Mouse (Mus musculus) c-Kit-positive CD71-positive TER-119-negative erythroid progenitor cells, embryonic 14.5 days (primary cell): Measurements from ENCODE around the gene Plcl2.
"Not testable (repeated sequence)": the region's sequence is repeated elsewhere in the genome, so short reads cannot be mapped to it uniquely, and the experiment has no call there.

Experiments used
- DNase-seq: peaks from one replicate; pipeline ENCODE4 v3.0.0-alpha.2; 2013; ENCODE audit warnings: low read depth

The Plcl2 gene

DNA sequence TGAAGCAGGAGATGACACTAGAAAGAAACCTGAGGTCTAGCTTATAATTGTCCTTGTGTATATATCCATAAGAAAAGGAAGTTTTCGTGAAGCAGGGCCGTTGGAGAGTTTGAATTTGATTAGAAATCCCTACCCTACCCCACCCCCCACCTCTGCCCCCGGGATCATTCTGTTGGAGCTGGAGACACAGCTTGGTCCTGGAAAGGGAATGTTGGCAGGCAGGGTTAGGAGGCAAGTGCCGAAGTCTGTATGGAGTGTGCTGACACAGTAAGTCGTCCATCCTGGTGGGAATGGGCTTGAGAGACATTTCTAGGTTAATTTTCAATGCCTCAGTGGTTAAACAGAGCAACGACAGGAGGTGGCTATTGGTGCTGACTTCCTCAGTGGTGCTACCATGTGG is 8.4 kb upstream of the Plcl2 start:
- DNase-seq: no peak

DNA sequence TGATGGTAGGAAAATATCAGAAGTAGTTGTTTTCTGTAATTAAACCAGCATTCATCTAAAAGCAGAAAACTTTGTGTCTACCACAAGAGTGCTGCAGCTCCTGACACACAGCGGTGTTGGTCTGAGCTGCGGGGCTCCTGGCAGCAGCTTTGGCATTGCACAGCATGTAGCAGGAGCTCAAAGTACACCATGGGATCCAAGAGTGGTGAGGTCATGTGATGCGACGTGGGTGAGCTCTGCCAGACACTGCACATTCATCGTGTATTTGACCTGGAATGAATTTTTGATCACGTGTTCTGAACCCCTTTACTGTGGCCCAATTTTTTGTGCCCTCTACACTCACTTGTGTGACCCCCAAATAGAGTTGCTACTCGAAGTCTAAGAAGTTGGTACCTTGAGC is 6.1 kb upstream of the Plcl2 start:
- no peak for DNase-seq

DNA sequence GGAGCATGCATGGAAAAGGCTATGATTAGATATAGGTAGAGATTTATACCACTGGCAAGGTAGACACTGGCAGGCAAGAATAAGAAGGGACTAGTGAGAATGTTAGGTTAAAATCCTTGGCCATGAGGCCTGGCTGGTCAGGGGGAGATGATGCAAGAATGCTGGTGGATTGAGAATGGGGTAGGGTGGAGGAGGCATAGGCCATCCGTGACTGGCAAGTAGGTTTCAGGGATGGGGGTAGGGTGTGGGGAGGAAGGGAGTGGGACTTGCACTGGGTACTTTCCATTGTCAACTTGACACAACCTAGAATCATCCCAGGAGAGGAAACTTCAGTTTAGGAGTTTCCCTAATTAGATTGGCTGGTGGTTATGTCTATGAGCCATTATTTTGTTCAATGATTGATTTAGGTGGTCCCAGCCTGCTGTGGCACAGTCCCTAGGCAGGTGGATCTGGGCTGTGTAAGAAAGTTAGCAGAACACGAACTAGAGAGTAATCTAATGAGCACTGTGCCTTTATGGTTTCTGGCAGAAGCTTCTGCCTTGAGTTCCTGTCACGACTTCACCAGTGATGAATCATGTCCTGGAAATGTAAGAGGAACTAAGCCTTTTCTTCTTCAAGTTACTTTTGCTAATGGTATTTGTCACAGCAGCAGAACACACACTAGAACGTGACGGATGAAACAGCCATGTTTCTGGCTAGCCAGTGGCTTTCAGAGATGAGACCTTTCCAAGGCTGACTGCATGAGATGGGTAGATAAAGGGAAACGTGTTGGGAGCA is 4.9 kb upstream of the Plcl2 start:
- no peak for DNase-seq

DNA sequence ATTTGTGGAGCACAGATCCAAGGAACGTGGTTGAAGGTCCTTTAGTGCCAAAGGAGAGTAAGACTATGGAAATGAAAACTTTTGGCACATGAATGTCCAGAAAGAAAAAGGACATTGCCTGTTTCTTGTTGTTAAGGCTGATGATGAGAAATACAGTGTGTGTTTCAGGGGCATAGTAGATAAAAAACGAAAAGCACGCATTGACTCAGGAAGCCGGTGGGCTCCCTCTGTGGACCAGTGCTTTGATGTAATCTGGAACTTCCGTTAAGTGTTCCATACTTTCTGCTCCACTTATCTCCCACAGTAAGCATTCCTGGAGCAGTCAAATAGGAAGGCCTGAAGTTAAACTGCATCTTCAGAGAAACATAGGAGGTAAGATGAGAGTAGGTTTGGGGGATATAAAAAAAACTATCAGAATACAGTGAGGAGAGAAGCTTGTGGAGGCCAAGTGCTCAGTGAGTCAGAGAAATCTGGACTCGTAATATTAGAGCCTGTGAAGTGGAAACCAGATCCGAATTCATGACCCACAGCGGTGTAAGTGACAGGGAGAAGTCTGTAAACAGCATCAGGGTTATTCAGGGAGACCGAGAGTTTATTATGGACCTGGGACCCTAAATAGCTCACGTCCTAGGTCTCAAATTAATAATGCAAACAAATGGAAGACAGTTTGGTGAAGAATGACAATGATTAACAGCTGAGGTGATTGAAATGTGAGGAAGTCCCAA is 3.1 kb upstream of the Plcl2 start:
- no peak for DNase-seq

DNA sequence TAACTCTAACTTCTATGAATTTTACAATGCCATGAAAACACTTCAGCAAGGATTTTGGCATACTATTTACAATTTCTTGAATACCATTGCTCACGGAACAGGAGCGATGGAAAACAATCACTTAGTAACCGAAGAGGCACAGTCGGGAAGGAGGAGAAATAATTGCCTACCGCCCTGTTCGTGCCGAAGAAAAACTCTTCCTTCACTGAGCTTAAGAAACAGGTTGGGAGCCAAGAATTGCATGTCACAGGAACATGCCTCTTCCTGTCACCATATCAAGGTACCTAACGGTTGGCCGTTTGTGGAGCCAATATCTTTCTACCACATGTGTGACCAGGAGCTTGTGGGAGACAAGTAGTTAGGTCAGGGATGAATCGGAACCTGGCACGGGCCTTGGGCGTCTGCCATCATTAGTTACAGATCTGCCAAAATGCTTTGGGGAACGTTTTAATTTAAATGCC is 2.3 kb upstream of the Plcl2 start:
- no peak for DNase-seq

DNA sequence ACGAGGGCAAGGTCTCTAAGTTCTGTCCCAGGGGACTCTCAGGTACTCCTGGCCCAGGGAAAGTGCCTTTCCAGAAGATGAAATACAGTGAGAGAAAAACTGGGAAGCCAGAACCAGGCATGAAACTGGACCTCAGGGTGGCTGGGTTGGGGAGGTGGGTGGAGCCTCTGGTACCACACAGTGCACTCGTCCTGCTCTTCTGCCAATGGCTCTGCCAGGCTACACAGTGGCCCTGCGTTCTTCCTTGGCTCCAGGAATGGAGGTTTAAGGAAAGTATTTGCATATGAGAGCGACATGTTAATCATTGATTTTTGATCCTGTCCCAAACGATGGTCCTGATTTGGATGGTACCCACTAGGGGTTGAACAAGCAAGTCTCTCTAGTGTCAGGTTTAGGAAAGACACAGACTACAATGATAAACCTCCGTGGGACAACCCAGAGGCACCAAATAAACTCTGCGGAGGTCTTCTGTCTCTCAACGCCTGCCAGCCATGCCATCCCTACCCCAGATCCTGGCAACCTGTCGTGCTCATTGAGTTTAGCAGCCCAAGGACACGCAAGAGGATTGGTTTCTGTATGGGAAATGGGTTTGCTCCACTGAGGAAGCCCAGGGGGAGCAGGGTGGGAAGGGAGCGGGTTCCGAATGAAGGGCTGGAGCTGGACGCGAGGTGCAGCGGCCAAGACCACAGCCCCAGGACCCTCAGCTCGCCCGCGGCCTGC is 988 bp upstream of the Plcl2 start:
- DNase-seq: no peak

DNA sequence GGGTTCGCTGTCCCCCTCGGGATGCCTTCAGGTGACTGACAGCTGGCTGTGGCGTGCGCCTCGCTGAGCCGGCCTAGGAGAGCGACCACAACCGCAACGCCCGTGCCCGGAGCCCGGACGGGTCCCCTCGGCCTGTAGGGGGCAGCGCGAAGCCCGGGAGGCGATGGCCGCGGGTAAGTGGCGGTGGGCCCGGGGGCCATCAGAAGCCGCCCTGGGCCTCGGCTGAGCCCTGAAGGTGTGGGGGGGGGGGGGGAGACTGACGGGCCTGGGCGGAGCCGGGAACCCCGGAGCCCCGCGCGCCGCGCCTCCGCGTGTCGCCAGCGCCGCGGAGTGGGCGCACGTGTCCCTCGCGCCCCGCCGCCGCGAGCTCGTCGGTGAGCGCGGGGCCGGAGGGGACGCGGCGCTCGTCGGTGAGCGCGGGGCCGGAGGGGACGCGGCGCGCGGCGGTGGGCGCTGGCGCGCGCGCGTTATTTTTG is 390 bp upstream of the Plcl2 start:
- DNase-seq: no peak

DNA sequence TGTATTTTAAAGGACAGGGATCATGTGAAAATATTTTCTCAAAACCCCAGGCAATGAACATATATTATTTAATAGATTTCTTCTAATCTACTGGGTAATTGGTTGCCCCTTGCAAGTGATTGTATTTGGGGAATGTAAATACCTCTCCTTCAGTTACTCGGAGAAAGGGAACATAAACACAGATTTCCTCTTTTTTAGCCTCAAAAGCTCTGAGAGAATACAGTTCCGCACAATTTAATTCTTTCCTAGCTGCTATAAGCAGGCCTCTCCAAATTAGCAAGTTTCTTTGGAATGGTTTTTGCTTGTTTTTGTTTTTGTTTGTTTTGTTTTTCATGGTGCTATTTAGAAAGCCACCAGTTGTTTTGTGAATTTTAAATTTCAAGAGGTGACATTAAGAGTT is 1.1 kb downstream of the Plcl2 start:
- no peak for DNase-seq

DNA sequence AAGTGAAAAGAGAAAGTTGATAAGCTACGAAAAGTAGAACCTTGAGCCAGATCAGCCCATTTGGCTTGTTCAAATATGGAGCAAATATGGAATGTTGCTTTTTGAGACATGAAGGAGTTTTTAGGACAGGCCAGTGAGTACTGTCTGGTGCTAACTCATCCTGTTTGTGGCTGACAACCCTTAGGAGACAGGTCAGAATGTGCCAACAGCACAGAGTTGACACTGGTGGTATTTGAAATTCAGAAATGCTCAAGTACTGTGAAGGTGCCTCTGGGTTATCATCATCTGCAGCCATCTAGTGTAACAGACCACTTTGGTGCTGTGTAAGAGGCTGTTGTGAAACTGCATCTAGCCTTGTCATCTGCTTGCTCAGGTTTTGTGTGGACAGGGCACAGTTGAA is 1.5 kb downstream of the Plcl2 start:
- no peak for DNase-seq

DNA sequence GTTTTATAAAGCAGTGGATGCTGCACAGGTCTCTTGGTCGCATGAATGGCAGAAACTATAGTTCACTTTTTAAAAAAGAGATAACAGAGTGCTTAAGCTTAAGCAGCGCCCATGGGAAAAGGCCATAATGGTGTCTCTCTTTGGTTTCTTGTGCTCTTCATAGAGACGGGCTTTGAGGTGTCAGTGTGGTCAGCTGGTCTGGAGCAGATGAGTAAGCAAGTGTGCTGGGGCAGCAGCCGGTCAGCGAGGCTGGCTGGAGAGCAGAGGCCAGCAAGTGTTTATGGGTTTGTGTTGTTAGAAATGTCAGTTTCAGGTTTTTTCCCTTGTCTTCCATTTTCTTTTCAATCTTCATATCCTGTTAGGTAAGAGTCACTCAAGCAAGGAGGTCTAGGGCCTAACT is 3.0 kb downstream of the Plcl2 start:
- DNase-seq: no peak

DNA sequence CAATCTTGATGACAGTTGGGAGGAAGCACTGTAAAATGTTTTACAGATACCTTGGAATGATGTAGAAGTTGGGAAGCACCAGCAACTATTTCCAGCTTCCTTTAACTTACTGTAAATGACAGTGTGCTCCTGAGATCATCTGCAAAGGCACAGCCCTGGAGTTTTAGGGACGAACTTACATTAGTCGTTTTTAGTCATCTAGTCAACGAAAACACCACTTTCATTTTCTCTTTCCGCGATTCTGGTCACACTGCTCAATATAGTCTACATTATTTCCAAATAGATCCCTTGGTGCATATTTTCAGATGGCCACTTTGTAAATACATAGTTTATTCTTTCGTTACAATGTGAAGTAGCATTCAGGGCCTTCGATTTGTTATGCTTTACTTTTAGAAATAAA is 3.6 kb downstream of the Plcl2 start:
- no peak for DNase-seq

DNA sequence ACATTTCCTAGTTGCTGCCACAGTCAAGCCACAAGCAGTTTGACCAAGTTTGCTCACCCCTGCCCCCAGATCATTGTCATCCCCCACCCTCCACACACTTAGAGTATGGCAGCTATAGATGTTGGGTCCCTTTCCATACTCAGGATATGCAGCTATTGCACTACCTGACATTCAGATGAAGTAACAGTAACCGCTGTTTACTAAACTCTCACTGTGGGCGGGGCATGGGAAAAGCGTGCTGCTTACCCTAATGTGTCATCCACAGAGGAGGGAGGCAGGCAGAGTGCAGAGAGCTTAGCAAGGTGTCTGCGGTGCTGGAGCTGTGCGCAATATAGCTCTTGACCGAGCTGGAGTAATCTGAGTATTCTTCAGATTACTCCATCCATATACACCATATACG is 4.2 kb downstream of the Plcl2 start:
- no peak for DNase-seq

DNA sequence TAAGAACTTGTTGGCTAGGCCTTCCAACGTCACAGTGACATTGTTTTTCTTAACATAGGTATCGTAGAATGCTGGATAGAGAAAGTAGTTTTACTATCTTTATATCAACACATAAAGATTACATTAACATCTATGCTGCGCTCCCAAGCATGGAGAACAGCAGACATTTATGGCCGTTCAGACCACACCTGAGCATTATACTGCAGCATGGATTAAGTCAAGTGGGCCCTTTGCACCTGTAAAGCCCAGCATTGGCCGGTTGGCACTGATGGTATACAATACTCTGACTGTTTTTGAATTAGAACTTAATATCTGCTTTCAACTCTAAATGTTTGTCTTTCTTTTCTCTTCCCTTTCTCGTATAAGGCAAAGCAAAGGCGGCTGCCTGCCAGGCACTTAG is 4.8 kb downstream of the Plcl2 start:
- DNase-seq: no peak

DNA sequence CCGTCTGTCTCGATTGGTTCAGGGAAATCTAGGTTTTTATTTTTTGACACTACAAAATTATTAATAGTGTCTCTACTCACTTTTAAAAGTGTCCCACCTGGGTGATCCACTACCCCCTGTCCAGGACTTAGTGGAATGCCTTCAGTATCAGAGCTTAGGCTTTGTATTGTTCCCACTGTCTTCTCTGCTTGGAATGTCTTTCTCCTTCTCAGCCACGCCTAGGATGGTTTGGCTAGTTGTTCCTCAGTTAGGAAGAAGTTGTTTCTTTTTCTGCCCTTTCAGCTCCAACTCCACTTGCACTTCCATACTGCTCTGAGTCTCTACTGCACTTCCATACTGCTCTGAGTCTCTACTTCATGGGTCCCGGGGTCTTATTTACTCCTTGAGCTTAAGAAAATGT is 6.7 kb downstream of the Plcl2 start:
- no peak for DNase-seq

DNA sequence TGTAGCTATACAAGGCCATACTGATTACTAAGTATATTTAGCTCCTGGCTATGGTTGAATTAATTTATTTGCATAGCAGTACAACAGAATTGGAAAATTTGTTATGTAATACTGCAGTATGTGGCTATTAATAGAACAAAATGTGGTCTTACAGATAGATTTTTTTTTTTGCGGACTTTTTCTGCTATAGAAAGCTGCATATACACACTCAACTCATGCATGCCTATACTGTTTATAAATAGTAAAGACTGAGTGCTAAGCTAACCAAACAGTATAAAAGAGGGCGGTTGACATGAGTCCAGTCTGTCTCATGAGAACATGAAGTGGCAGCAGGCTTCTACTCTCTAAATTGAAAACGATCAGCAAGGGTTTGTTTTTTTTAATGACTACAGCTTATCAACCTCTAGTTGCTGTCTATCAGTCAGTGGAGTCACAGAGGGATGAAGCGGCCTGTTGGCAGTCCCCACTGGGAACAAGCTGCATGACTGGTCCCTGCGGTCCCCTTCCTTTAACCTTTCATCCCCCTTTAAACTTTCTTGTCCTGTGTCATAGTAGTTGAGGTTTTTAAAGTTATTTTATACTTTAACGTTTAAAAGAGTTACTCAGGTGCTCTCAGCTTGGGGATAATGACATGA is 8.7 kb downstream of the Plcl2 start:
- DNase-seq: no peak

DNA sequence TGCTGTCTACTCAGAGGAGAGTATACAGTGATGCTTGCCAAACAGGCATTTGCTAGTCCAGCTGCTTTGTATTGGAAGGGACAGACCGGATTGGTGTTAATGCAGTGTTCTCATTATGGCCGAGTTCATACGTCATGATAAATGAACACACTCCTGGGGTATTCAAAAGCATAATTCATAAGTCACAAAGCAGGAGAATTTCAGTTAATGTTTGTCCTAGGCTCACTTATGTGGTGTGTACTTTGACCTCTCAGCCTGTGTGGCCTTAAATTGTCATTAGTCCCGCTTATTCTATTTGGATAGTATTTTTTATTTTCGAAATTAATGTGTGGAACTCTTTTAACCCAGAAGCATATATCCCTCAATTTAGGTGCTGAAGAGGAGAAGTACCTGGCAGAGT is 10.4 kb downstream of the Plcl2 start:
- DNase-seq: no peak

DNA sequence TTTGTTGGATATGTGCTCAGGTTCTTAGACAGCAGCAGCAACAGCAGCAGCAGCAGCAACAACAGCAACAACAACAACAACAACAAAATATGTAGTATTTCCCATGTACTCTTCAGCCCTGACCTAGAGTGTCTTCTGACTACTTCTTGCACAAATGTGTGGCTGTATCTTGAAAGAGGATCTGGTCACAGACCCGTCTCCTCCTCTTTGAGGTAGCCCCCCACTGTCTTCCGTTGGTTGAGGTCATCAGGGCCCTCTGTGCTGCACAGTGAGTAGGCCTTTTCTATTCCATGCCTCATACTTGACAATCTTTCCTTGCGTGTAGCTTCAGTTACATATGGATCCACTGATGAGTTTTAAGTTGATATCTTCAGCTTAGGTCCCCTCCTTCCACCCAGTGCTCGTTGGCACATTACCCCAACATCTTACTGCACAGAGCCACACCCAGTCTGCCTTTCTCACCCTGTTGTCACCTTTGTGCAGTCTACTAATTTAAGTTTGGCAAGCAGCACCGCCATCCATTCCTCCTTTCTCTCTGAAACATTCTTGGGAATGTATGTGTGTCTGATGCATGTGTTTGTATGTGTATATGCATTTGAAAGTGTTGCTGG is 13.4 kb downstream of the Plcl2 start:
- no peak for DNase-seq

DNA sequence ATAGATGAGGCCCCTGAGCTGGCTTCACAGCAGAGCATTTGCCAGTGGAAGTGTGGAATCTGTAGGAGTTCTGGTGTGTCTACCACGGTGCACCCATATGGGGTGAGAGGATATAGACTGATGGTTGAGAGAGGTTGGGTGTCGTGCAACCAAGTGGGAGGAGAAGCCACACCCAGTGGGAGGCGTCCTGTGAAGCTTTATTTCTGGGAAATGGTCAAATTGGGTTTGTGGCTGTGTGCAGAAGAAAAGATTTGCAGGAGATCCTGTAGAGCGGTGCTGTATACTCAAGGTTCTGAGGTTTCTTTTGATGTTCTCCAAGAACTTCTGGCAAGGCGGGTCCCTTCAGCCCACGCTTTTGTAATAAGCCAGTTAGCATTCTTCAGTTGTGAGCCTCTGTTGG is 15.8 kb downstream of the Plcl2 start:
- DNase-seq: no peak

DNA sequence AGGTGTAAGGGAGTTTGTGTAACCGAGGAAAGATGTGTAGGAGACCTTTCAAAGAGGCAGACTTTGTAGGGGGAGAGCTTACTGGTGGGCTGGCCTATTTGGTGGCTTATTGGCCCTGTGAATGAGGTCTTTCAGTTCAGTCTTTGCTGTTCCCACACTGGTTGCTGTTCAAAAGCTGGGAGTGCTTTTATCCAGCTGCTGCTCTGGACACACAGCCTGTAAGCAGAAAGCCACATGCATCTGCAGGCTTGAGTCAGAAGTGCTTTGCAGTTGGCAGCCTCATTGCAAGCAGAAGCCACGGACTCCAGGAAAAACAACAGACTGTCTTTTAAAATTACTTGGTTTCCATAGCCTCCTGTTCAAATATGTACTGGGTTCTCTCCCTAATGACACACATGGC is 16.6 kb downstream of the Plcl2 start:
- DNase-seq: no peak

DNA sequence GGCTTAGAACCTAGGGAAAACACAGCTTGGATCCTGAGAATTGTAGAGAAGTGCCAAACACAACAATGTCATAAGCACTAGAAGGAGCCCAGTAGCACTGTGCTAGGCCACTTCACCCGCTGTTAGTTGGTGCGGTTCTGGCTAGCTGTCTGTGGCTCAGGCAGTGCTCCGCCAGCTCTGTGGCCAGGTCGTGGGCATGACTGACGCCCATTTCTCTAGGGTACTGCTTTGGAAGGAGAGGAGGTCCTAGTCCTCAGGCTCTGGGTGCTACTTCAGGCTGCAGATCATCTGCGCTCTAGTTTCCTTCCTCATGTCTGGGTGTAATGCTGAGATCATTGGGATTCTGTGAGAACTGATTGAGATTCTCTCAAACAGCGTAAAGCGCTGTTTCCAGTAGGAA is 20.9 kb downstream of the Plcl2 start:
- no peak for DNase-seq

DNA sequence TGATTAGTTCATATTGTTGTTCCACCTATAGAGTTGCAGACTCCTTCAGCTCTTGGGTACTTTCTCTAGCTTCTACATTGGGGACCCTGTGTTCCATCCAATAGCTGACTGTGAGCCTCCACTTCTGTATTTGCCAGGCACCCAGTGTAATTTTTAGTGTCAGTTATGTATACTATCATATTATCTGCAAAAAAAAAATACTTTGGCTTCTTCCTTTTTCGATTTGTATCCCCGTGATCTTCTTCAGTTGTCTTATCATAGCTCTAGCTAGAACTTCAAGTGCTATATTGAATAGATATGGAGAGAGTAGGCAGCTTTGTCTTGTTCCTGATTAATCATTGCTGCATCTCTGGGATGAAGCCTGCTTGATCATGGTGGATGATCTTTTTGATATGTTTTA is 25.7 kb downstream of the Plcl2 start:
- DNase-seq: not testable (repeated sequence)
